Mouse (Mus musculus) spleen, embryonic (tissue): ENCODE measurements at regions not wholly inside any gene's neighbourhood (a gene's known extent, or its start where the extent isn't known, plus 50 kb on each side); places are given as distances from the start of the nearest gene placed in this dataset.

Experiments used
- CTCF ChIA-PET: fragments of 350-600 bp; sonication (Branson Sonifier 250); formaldehyde crosslinking; loops from one replicate; lab custom pipeline; 2022; lab: Charles Lee

DNA sequence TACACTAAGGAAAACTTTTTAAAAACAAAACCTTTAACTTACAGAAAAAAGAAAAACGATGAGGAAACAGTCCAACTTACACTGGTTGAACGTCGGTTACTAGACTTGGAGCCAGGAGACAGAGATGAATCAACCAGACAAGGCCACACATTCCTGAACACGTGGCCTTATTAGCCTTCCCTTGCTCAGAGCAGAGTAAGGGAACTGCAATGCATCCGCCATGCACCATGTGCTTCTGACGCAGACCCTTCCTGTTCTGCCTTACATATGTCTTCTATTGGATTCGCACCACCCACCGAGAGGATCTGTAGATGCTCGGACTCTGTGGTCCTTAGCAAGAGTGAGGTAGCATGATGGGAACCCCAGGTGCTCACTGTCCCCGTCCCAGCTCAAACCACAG is 336.2 kb upstream of the Zfp637 start:
- CTCF ChIA-PET, result no interaction called here

DNA sequence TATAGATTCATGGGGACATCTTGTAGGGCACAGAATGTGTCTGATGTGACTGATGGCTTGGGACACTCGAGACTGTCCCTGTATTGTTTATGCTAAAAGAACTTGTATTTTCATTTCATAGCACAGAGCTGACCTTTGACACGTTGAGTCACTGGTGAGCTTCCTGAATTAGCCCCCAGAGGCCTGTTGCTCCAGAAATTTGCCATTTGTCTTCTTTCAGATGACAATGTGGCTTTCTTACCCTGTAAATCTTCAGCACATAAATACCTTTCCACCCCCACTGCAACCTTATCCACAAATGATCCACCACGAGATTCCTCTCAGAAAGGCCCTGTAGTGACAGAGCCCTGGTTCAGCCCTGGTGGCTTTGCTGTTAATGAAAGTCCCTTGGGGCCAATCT is 335.5 kb upstream of the Zfp637 start:
- CTCF ChIA-PET, result no interaction called here

DNA sequence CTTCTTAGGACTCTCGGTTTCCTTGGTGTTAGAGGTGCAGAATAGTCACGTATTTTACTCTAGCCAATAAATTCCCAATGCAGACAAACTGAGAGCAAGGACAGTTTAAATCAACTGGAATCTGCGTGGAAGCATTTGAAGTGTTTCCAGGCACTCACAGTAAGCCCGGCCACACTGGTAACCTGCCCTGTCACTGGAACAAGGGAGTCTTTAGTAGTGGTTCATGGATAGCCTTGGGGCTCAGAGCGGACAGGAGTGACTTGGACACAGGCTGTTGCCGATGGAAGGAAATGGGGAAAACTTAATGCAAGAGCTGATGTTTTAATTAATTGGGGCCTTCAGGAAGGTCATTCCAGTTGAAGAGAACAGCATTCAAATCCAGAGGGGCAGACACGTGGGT is 334.4 kb upstream of the Zfp637 start:
- CTCF ChIA-PET, result no interaction called here

DNA sequence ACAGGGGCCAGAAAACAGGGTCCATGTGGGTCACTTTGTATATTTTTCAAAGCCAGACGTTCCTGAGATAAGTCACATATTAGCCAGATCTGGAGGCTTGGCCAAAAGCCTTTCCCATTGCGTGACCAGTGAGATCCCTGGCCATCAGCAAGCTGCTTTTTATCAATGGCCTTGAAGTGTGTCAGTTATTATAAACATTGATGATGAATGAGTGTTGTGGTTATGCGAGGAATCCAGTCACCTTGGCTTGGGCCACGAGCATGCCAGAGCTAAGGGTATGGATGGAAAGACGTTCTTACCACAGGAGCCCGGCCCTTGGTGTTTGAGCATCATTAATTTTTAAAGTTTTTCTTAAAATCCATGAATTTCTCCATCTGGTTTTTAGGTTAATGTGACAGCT is 332.1 kb upstream of the Zfp637 start:
- CTCF ChIA-PET, result no interaction called here

DNA sequence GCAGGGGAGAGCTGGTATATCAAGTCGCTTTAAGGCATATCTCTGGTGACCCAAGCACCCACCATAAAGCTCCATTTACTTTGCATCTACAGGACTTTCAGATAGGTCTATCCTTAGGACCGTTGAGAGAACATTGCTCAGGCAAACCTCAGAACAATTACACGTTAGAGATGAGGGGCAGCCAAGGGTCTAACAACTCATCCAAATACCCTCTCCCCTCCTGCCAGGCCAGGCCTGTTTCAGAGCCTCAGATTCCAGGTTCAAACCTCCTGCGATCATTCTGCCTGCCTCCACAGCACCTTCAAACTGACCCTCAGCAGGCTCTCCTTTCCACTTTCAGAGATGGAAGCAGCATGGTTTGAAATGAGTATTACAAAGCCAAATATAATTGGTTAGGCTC is 331.0 kb upstream of the Zfp637 start:
- CTCF ChIA-PET, result no interaction called here

DNA sequence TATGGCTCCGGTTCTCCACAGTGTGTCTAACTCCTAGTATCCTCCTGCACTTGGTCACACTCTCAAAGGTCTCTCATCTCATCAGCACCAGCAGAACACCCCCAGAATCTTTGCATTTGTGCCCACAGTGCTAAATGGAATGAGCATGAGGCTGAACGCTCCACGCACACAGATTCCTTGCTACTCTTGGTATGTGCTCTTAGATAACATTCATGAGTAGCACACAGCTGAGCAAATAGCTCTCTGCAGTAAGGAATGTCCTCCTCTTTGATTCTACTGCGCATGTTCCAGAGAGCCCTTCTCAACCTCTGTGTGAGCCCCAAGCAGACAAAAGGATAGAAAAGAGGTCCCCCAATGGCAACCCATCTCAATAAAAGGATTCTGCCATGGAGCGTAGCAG is 326.1 kb upstream of the Zfp637 start:
- CTCF ChIA-PET, result no interaction called here

DNA sequence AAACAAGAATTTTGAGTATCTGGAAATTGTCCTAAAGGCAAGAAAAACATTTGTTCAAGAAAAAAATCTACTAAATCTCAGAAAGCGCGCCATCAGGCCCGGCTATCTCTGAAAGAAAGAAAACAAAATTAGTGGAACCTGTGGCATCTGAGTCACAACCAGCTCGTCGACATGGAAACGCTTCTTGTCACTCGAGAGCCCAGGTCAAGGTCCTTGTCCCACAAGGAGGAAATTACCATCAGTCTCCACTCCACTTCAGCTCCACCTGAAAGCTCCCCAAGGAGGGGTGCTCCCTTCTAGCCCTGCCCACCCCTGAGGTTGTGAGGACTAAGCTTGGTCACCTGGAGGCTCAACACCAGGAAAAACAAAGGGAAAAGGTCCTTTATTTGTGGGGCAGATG is 324.1 kb upstream of the Zfp637 start:
- CTCF ChIA-PET, result no interaction called here

DNA sequence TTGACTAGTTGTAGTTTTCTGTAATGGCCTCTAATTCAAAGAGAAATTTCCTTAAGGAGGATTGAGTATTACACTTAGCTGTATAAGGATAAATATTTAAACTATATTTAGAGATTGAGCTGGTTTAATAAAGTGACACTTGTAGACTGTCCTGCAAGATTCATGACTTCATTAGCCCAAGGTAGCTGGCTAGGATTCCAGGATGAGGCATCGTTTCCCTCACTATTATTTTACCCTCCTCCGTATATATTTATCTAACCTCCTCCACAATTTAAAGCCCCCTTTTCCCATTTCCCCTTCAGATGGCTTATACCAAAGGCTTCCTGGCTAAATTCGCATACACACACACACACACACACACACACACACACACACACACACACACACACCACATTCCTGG is 322.0 kb upstream of the Zfp637 start:
- CTCF ChIA-PET, result no interaction called here

DNA sequence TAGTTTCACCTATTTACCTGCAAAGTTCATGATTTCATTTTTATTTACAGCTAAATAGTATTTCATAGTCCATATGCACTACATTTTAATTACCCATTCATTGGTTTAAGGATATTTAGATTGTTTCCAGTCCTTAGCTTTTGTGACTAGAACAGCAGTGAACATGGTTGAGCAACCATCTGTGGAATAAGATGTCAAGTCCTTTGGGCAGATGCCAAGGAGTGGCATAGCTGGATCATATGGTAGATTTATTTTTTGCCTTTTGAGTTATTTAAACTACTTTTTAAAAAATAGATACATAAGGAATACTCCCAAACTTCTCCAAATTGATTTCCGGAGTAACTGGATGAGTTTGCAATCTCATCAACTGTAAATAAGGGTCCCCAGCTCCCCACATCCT is 321.5 kb upstream of the Zfp637 start:
- CTCF ChIA-PET, result no interaction called here

DNA sequence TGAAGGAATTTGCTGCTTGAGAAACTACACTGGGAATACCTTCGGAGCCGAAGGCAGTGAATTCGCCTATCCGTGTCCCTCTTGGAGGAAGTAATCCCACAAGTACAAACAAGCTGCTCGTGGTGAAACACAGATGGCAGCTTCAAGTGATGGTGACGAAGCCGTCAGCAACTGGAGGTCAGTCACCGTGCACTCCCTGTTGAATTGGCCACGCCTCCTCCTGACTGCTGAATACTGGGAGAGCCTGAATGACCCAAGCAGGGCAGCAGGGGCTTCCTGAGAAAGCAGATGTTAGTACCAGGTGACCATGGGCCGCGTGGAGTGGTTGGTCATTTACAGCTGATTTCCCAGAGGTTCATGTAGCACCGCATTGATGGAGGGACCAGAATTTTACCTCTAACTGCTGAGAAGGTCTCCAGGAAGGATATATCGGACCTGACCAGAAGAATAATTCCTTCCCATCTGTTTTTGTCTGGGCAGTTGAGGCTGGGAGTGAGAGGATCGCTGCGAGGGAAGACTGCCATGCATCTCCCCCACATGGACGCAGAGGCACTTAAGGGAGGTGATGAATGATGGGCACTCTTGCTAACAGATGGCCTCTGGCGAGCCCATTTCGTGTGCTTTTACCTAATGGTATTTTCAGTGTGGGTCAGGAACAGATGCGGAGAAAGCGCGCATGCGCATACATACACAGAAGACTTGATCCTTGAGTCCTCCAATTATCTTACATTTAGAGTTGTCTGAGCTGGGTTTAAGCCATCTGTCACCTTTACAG is 314.6 kb upstream of the Zfp637 start:
- CTCF ChIA-PET, result no interaction called here

DNA sequence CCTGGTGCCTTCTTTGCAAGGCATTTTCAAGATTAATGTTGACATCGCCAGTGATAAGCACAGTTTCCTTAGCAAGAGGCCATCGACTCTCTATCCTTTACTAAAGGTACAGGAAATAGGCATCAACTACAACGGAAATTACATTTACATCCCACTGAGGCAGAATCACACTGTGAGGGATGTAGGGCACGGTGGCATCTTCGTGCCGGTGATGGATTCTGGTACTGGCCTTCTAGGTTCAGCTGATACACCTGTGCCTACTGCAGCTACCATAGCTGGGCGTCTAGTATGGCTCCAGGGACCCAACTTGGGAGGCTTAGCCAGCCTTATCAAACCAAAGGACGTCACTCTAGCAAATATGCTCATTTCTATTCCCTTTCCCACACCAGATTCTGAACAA is 313.5 kb upstream of the Zfp637 start:
- CTCF ChIA-PET, result no interaction called here

DNA sequence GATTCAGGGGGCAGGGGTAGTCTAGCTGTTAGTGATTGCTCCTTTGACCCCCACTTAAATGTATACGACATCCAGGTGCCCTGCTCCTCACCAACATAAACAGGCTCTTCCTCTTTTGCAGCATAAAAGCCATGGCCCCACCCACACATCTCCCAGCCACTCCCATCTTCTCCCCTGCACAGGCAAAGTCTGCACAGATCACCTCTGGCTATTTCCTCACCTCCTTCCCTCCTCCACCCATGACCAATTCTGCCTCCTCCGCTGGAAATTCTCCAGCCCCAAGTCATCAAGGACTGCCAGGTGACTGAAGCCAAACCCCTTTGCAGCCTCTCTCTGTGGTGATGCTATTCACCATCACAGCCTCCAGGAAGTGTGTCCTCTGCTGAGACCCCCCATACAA is 306.8 kb upstream of the Zfp637 start:
- CTCF ChIA-PET, result no interaction called here

DNA sequence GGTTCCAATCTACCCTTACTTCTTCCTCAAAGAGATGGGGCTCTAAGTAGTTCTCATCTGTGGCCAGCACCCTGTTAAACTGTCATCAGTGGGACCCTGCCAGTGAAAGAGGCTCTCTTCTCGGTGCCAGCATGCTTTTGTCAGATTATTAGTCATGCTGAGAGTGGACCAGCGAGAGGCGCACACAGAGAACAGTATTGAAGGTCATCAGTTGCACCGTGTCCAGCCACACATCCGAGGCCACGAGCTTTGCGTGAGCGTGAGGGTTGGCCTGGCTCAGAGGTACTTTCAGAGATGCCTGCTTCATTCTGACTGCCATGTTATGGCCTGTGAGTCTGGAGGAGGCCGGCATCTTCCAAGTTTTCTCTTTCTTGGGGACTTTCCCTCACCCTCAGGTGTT is 306.0 kb upstream of the Zfp637 start:
- CTCF ChIA-PET, result no interaction called here

DNA sequence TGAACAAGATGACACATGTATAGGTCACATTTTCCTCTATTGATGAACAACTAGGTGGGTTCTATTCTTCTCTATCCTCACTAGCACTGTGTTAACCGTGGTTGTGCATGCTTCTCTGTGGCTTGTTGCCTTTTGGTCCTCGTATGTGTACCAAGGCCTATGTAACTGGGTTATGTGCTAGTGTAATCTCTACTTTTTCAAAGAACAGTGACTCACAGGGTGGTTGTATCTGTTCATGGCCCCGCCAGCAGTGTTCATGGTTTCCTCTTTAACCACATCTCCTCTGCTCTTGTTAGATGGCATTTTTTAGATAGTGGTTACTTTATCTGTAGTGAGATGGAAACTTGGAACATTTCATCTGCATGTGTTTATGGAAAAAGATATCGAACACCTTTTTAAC is 304.9 kb upstream of the Zfp637 start:
- CTCF ChIA-PET, result no interaction called here

DNA sequence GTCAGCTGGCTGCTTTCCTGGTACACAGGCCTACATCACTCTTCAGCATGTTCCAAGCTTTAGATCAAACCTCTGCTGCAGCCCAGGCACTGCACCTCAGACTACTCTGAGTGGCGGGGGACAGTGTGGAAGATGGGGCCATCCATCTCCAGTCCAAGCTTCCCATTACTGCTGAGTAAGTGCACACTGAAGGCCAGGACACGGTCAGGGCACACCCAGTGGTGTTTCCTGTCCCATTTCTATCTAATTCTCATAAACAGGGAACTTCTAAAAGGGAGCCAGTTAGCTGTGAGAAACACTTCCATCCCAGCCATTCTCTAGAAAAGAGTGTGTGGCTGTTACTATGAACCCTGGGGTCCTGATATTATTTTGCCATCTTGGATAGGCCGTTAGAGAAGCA is 298.5 kb upstream of the Zfp637 start:
- CTCF ChIA-PET, result no interaction called here

DNA sequence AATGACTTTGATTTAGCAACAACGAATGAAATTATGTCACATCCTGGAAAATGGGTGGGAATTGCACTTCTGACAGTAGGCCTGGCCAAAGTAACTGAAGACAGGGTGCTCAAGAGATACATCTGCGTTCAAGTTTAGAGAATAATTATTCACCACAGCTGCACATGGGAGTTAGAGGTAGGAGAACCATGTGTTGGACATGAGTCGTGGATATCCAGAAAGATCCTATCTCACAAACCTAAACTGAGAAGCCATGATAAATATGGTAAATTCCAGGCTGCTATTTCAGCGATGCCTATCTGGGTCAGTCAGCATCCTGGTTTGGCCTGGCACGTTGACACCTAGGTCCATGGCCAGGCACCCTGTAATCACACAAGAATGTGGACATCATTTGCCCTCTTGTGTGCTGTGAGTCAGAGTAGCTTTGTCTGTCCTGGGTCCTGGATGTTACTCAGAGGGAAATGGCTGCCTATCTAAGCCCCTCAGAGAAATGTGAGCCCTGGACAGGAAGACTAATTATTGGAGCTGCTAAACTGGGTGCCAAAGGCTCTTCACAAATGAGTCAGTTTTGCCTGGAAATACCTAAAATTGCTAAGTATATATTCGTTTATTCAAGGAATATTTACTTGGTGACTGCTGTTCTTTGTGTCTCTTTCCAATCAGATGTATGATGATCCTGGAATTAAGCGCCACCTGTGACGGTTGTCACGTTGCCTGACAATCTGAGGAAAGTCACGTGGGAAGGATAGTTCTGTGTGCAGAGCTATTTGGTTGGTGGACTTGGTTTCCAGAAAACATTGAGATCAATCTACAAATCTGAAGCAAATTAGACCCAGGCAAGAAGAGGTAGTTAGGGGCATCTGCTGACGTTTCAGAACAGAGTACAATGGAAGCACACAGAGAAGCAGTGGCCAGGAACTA is 296.4 kb upstream of the Zfp637 start:
- CTCF ChIA-PET, result no interaction called here

DNA sequence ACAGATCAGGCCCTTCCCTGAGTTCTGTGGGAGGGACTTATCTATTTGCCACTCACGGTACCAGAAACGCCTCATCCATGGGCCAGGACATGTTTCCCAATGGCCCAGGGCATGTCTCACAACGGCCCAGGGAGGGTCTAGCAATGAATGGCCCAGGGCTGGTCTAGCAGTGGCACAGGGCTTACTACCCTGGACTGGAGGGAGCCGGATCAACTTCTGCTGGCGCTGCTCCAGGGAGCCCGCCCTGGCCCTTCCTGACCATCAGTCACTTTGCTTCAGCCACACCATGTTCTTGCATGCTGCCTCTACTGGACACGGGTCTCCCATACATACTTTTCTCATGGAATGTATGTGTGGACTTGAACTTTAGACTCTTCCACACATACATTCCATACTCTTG is 290.1 kb upstream of the Zfp637 start:
- CTCF ChIA-PET, result no interaction called here

DNA sequence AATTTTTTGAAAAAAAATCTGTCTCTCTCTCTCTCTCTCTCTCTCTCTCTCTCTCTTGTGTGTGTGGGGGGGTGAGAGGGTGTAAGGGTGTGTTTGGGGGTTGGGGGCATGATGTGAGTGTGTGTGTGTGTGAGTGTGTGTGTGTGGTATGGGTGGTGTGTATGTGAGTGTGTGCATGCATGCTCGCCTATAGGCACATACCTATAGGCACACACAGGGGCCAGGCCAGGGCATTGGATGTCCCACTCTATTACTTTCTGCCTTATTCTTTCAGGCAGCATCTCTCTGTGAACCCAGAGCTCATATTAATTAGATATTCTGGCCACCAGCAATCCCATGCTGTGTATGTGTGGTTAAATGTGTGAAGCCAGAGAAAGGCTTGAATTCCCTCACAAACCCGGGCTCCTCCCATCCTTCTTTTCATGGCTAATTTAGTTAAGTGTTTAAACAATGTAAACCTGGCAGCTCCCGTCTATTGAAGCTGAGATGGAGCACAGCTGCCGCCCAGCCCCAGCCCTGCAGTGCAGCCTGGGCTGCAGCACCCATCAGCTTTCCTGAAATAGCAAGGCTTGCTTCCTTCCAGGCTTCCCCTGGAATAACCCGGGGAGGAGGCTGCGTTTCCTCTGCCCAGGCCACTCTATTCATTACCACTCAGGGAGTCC is 288.8 kb upstream of the Zfp637 start:
- CTCF ChIA-PET, result no interaction called here

DNA sequence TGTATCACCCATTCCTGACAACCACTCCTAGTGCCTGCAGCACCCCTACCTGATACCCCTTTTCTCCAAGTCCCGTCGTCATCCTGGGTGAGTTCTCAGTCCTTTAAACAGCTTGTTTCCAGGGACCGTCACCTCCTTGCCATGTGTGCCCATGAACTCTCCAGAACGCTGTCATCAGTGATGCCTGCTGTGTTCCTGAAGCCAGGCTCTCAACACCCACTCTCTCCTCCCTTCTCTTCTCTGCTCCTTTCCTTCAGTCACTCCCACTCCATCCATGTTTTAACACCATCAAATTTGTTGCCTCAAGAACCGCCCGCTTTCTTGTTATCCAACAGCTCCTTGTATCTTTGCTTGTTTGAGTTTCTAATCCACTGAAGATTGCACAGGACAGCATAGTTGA is 277.8 kb upstream of the Zfp637 start:
- CTCF ChIA-PET, result no interaction called here

DNA sequence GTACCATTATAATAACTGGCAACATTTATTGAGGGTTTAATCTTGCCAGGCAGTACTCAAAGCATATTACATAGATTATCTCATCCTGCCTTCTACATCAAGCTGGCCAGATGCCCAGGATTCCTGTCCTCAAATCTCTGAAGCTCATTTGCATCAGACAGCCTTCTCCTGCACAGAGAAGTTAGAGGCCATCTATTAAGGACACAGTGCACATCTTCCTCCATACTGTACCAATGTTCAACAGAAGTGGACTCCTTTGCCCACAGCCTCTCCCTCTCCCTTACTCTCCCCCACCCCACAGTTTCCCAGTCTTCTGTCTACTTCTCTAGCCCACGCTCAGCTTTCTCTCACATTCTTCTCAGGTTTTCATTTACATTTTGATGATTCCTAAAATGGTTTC is 277.3 kb upstream of the Zfp637 start:
- CTCF ChIA-PET, result no interaction called here

DNA sequence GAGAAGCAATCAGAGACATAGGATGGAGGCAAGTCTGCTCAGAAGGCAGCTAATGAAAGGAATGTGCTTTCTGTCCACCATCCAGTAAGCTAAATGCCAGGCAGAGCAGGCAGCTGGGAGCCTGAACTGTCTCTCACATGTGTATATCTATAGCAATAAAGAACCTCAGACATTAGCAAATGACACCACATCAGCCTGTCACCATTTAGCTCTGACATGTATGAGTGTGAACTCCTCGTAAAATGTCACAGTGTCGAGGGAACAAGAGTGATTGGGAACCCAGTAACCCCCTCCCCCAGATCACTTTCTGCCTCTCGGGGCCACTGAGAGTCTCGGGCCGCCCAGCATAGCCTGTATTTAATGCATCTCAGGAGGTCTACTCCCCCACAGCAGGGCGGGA is 274.2 kb upstream of the Zfp637 start:
- CTCF ChIA-PET, result no interaction called here

DNA sequence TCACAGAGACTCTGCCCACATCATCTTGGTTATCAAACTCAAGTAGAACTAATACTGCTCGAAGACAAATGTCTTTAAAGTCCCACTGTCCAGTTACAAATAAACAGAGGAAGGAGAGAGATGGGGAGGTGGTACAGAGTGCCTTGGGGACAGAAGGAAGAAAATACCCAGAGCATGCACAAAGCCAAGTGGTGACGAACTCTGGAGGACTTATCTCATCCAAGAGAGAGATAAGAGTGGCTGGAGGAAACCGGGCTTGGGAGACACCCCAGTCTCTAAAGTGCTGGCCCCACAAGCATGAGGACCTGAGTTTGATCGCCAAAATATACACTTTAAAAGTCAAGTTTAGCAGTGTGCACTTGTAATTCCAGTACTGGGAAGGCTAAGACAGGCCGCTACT is 273.3 kb upstream of the Zfp637 start:
- CTCF ChIA-PET, result no interaction called here
